Mouse (Mus musculus): ENCODE results near the gene Cwc22.

Gene Cwc22

GRCm38 (mm10) chr2:77877156-77877855 is 68.9 kb downstream of the Cwc22 start:
- DNase-seq (ENCODE audit: extremely low read depth, low read depth, low spot score): no peak

- DNase-seq (ENCODE audit: extremely low read depth, low read depth, low spot score): no peak
These were observed 69.8 kb downstream of the Cwc22 start for GRCm38 (mm10) chr2:77876331-77876730.

DNA sequence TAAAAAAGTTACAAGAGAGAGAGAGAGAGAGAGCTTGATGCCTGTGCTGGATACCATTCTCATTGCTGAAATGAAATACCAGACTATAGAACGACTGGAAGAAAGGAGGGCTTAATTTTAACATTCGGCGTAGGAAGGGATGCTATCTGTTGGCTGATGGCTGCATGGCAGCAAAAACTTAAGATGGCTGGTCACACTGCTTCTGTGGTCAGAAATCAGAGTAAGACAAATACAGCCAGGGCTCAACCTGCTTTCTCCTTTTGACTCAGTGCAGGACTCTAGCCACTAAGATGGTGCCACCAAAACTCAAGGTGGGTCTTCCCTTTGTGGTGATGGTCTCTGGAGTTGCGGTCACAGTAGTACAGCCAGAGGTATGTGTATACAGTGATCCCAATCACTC is 70.7 kb downstream of the Cwc22 start:
- DNase-seq (ENCODE audit: extremely low read depth, low read depth, low spot score): no peak

DNA sequence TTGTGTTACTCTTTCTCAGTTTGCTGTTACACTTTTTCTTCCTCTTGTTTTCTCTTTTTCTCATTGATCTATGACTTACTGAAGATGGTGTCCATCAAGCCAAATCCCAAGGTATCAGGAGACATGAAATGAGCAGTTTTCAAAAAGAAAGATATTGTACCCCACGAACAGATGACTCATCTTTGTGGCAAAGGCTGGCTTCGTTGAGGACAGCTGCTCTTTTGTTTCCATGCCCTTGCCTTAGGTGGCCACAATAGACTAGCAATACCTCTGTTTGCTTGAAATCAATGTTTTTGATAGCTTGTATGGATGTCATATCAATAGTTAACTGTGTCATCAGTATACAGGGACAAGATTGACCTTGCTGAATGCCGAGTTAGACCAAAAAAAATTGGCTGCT is 71.5 kb downstream of the Cwc22 start:
- no peak for DNase-seq (ENCODE audit: extremely low read depth, low read depth, low spot score)

GRCm38 (mm10) chr2:77873806-77874205 is 72.4 kb downstream of the Cwc22 start:
- no peak for DNase-seq (ENCODE audit: extremely low read depth, low read depth, low spot score)

GRCm38 (mm10) chr2:77872676-77873075 is 73.5 kb downstream of the Cwc22 start:
- DNase-seq (ENCODE audit: extremely low read depth, low read depth, low spot score): no peak

DNA sequence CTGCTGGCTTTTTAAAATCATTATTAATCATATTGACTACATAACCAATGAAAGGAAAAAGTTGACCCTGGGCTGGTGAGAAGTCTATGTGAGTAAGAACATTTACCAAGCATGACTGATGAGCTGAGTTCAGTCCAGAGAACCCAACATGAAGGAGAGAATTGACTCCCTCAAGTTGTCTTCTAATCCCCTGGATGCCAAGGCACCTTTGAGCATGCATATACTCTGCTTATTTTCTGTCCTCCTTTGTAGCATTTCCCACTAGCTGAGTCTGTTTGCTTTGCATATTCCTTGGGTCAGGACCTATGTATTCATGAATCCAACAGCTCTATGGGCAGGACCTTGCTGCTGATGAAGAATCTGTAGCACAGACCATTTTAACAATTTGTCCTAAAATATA is 75.0 kb downstream of the Cwc22 start:
- DNase-seq (ENCODE audit: extremely low read depth, low read depth, low spot score): no peak

DNA sequence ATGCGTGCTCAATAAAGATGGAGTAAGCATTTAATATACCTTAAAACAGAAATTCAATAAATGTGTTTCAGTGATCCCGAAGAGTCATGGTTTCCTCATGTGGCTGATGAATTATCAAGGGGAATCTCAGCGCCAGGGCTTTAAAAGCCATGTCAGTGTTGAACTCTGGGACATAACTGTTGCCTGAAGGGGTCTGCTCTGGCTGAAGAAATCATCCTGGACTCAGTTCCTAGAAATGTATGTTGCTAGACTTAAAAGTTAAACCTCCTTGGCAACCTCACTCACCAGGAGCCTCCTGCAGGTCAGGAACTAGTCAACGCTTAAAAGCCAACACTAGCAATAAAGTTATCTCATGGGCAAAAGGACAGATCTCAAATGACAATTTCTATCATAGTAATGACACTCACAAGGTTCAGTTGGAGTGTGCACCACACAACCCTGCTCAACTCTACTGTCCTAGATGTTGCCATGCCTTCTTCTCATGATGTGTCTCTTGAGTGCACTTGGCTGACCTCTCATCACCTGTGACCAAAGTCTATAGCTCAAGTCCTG is 76.4 kb downstream of the Cwc22 start:
- peak; percentile 51 for DNase-seq (ENCODE audit: extremely low read depth, low read depth, low spot score)

- DNase-seq (ENCODE audit: extremely low read depth, low read depth, low spot score): no peak
These were observed 82.2 kb downstream of the Cwc22 start for GRCm38 (mm10) chr2:77863934-77864333.

DNA sequence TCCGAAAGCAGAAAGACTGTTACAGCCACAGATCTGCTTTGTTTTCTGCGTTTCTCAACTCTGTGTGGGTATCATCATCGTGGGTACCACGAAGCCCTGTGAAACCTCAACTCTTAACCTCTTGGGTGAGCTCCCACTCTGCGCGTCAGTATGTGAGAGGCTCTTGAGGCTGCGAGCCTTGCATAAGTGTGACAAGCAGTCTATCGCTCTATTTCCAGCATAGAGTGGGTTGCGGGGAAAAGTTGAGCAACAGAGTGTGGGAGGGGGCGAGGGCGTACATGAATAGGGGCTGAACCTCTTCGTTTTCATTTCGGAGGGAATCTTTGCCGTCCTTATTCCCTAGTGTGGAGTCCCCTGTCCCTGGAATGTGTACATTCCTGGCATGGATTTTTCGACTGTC is 82.7 kb downstream of the Cwc22 start:
- no peak for DNase-seq (ENCODE audit: extremely low read depth, low read depth, low spot score)

DNA sequence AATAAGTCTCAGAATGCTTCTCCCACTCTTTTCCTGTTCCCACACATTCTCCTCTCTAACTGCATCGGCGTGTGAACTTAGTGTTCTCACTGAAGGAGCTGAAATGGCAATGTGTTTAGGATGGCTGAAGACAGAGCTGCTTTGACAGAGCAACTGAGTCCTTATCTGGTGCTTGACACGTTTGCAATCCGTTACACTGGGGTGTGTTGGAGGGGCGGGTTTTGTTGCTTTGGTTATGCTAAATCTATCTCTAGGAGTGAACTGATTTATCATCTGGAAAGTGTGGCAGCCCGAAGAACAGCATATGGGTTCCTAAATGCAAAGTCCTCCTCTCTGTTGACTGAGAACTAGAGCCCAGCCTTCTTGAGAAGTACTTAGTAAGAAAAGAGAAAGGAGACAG is 104.7 kb downstream of the Cwc22 start:
- DNase-seq (ENCODE audit: extremely low read depth, low read depth, low spot score): no peak

DNA sequence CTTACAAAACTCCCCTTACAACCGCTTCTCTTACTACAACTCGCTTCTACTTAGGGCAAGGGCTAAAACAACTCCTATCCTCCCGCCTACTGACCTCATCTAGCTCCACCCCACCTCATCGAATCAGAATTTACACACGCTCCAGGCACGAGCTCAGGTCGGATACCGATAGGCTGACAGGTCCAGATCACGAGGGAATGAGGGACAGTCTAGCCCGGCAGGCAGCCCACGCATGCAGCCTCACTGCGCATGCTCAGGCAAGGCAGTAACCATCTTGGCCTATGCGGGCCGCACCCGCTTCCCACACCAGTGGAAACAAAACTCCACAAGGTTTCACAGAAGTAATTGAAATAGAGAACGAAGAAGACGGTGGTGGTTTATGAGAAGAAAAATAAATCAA is 106.6 kb downstream of the Cwc22 start:
- DNase-seq (ENCODE audit: extremely low read depth, low read depth, low spot score): no peak

GRCm38 (mm10) chr2:77838688-77839087 is 107.5 kb downstream of the Cwc22 start:
- DNase-seq (ENCODE audit: extremely low read depth, low read depth, low spot score): peak; percentile 96

DNA sequence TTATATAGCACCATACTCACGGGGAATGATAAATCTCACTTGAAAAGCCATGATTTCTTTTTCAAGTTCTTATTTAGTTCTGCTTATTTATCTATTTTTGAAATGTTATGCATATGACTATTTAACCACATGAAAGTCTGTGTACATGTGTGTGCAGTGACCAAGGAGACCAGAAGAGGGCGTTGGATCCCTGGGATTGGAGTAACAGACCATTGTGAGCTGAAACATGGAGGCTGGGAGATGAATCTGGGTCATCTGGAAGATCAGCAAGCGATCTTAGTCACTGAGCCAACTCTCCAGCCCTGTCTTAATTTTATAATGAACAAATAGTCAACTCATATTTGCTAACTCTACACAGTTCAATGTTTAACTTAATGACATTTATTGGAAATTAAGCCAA is 110.4 kb downstream of the Cwc22 start:
- DNase-seq (ENCODE audit: extremely low read depth, low read depth, low spot score): no peak
